Mouse (Mus musculus): ENCODE measurements around the gene Rbfox3. TPM values are rescaled to one million over a fixed set of nuclear protein-coding genes. Genes with fewer than 3 reads are reported as not detected.
A peak's percentile ranks its signal among the peaks of the same experiment; 100 is the strongest.

Gene Rbfox3
- polyA plus RNA-seq, 1 experiment from 2014 or later: 0.26 TPM

DNA sequence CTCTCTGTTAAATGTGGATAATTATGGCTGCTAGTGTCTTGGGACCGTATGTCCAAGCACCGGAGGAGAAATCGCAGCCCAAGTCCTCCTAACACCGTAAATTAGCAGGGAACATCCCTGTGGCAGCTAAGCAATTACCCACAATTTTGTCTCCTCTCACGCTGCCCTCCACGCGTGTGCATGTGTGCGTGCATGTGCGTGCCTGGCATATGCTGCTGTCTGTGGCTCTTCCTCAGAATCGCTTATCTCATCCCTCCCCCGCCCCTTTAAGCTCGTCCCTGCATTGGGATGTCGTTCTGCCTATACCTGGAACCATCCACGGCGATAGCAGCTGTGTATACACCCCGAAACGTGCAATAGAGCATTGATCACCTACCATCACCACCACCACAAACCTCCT is 156.4 kb downstream of the Rbfox3 start:
- no peaks in the 10 kb centered on the region for H3K4me1 ChIP-seq (replicated peaks)
- no peak overlapping the region for H3K4me3 ChIP-seq
- no peaks in the 10 kb centered on the region for H3K36me3 ChIP-seq
- no peaks in the 10 kb centered on the region for H3K9me3 ChIP-seq (replicated peaks)
- no peak overlapping the region for H3K4me2 ChIP-seq
- ATAC-seq (ENCODE audit: insufficient number of reproducible peaks, low FRiP score): no peak
- no peak overlapping the region for H3K9ac ChIP-seq
- no peak overlapping the region for H3K27ac ChIP-seq (ENCODE audit: poor library complexity, severe bottlenecking)
- WGBS: 81% methylated on average over 17 of the region's 17 CpGs
- peaks cover 5% of the 10 kb centered on the region; the same call in 1 of the 2 replicates for H3K27me3 ChIP-seq (replicated peaks)

- no peak overlapping the region for H3K4me2 ChIP-seq
- peaks cover 5% of the 10 kb centered on the region; the same call in 1 of the 2 replicates for H3K27me3 ChIP-seq (replicated peaks)
- no peak overlapping the region for H3K4me3 ChIP-seq
- H3K27ac ChIP-seq (ENCODE audit: poor library complexity, severe bottlenecking): no peak overlapping the region
- H3K36me3 ChIP-seq: no peaks in the 10 kb centered on the region
- no peaks in the 10 kb centered on the region for H3K4me1 ChIP-seq (replicated peaks)
- H3K9ac ChIP-seq: no peak overlapping the region
- no peaks in the 10 kb centered on the region for H3K9me3 ChIP-seq (replicated peaks)
- ATAC-seq (ENCODE audit: insufficient number of reproducible peaks, low FRiP score): no peak
- WGBS: 56% methylated on average over 4 of the region's 4 CpGs
These were observed 156.9 kb downstream of the Rbfox3 start for GRCm38 (mm10) chr11:118754535-118754934.

GRCm38 (mm10) chr11:118751879-118752616 is 159.3 kb downstream of the Rbfox3 start:
- no peak for ATAC-seq (ENCODE audit: insufficient number of reproducible peaks, low FRiP score)
- peaks cover 6% of the 10 kb centered on the region for H3K4me1 ChIP-seq (replicated peaks)
- peaks cover 11% of the 10 kb centered on the region for H3K27me3 ChIP-seq (replicated peaks)
- H3K4me2 ChIP-seq: no peak overlapping the region
- 56% methylated on average over 7 of the region's 7 CpGs for WGBS
- H3K9ac ChIP-seq: no peak overlapping the region
- H3K9me3 ChIP-seq (replicated peaks): no peaks in the 10 kb centered on the region
- no peak overlapping the region for H3K4me3 ChIP-seq
- no peaks in the 10 kb centered on the region for H3K36me3 ChIP-seq
- no peak overlapping the region for H3K27ac ChIP-seq (ENCODE audit: poor library complexity, severe bottlenecking)

- ATAC-seq (ENCODE audit: insufficient number of reproducible peaks, low FRiP score): no peak
- Histone ChIP-seq H3K27ac (ENCODE audit: poor library complexity, severe bottlenecking) (no peak overlapping the region), H3K9ac (no peak overlapping the region), H3K9me3 (replicated peaks) (no peaks in the 10 kb centered on the region), H3K36me3 (no peaks in the 10 kb centered on the region), H3K4me2 (no peak overlapping the region), H3K4me1 (replicated peaks) (peaks cover 6% of the 10 kb centered on the region), H3K4me3 (no peak overlapping the region), H3K27me3 (replicated peaks) (peaks cover 23% of the 10 kb centered on the region)
- 77% methylated on average over 11 of the region's 11 CpGs for WGBS
These were observed 160.6 kb downstream of the Rbfox3 start for GRCm38 (mm10) chr11:118750745-118751330.

DNA sequence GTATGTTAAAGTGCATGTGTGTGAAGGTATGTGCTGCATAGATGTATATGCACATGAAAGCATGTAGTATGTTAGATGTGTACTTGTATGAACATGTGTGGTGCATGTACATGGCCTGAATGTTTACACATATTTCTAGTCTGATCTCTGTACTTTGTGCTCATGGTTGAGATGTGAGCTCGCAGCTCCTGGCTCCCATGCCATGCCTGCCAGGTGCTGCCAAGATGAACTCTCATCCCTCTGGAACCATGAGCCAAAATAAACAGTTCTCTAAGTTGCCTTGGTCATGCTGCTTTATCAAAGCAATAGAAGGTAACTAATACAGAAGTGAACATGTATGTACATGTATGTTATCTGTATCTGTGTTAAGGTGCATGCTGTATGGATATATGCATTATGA is 161.9 kb downstream of the Rbfox3 start:
- H3K4me1 ChIP-seq (replicated peaks): peaks cover 6% of the 10 kb centered on the region
- WGBS: 87% methylated on average over 1 of the region's 1 CpGs
- no peaks in the 10 kb centered on the region for H3K36me3 ChIP-seq
- H3K27ac ChIP-seq (ENCODE audit: poor library complexity, severe bottlenecking): no peak overlapping the region
- H3K9ac ChIP-seq: no peak overlapping the region
- H3K27me3 ChIP-seq (replicated peaks): peaks cover 36% of the 10 kb centered on the region
- H3K4me3 ChIP-seq: no peak overlapping the region
- H3K9me3 ChIP-seq (replicated peaks): no peaks in the 10 kb centered on the region
- ATAC-seq (ENCODE audit: insufficient number of reproducible peaks, low FRiP score): no peak
- no peak overlapping the region for H3K4me2 ChIP-seq

GRCm38 (mm10) chr11:118748622-118749021 is 162.8 kb downstream of the Rbfox3 start:
- peaks cover 13% of the 10 kb centered on the region for H3K4me1 ChIP-seq (replicated peaks)
- no peak for ATAC-seq (ENCODE audit: insufficient number of reproducible peaks, low FRiP score)
- no peak overlapping the region for H3K27ac ChIP-seq (ENCODE audit: poor library complexity, severe bottlenecking)
- WGBS: 47% methylated on average over 10 of the region's 10 CpGs
- H3K4me3 ChIP-seq: no peak overlapping the region
- H3K9ac ChIP-seq: no peak overlapping the region
- peaks cover 45% of the 10 kb centered on the region for H3K27me3 ChIP-seq (replicated peaks)
- H3K36me3 ChIP-seq: no peaks in the 10 kb centered on the region
- H3K9me3 ChIP-seq (replicated peaks): no peaks in the 10 kb centered on the region
- H3K4me2 ChIP-seq: no peak overlapping the region

DNA sequence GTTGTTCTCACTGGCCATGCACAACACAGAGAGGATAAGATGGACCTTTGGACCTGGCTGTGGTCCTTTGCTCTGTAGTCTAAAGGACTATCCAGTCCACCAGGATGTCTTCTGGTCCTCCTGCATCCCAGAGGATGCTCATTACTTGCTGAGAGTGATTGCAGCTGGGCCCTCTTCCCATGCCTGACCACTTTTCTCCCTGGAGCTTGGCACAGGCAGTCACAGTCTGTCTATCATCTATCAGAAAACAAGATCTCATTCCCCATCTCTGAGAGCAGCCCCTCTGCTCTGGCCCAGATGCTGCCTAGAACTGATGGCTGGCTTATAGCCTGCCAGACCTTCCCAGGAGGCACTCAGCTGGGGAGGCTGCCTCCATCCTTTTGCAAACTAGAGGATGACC is 166.1 kb downstream of the Rbfox3 start:
- ATAC-seq (ENCODE audit: insufficient number of reproducible peaks, low FRiP score): no peak
- Histone ChIP-seq H3K27ac (ENCODE audit: poor library complexity, severe bottlenecking) (no peak overlapping the region), H3K9ac (no peak overlapping the region), H3K4me1 (replicated peaks) (peaks cover 13% of the 10 kb centered on the region), H3K36me3 (no peaks in the 10 kb centered on the region), H3K4me2 (peak overlapping the region; percentile 66; the same call in 1 of the 2 replicates), H3K27me3 (replicated peaks) (peaks cover 60% of the 10 kb centered on the region), H3K4me3 (no peak overlapping the region), H3K9me3 (replicated peaks) (no peaks in the 10 kb centered on the region)

GRCm38 (mm10) chr11:118744782-118745181 is 166.6 kb downstream of the Rbfox3 start:
- H3K4me3 ChIP-seq: peak overlapping the region; percentile 35

GRCm38 (mm10) chr11:118742762-118743161 is 168.6 kb downstream of the Rbfox3 start:
- H3K36me3 ChIP-seq: no peaks in the 10 kb centered on the region
- no peak overlapping the region for H3K27ac ChIP-seq (ENCODE audit: poor library complexity, severe bottlenecking)
- peaks cover 68% of the 10 kb centered on the region for H3K27me3 ChIP-seq (replicated peaks)
- peaks cover 6% of the 10 kb centered on the region for H3K4me1 ChIP-seq (replicated peaks)
- no peak overlapping the region for H3K9ac ChIP-seq
- no peak overlapping the region for H3K4me3 ChIP-seq
- H3K4me2 ChIP-seq: no peak overlapping the region
- no peak for ATAC-seq (ENCODE audit: insufficient number of reproducible peaks, low FRiP score)
- 11% methylated on average over 3 of the region's 3 CpGs for WGBS
- no peaks in the 10 kb centered on the region for H3K9me3 ChIP-seq (replicated peaks)

More at GRCm38 (mm10) chr11:118744782-118745181, 166.6 kb downstream of the Rbfox3 start:
- Histone ChIP-seq H3K9me3 (replicated peaks) (no peaks in the 10 kb centered on the region), H3K9ac (no peak overlapping the region), H3K4me1 (replicated peaks) (peaks cover 13% of the 10 kb centered on the region), H3K27me3 (replicated peaks) (peaks cover 63% of the 10 kb centered on the region), H3K27ac (ENCODE audit: poor library complexity, severe bottlenecking) (no peak overlapping the region), H3K36me3 (no peaks in the 10 kb centered on the region), H3K4me2 (peak overlapping the region; percentile 66)
- ATAC-seq (ENCODE audit: insufficient number of reproducible peaks, low FRiP score): 0 out of 2 replicates have a peak, but pooled peaks have one; percentile 59
- WGBS: 2% methylated on average over 15 of the region's 15 CpGs

GRCm38 (mm10) chr11:118741262-118741661 is 170.1 kb downstream of the Rbfox3 start:
- no peak overlapping the region for H3K4me2 ChIP-seq
- H3K4me1 ChIP-seq (replicated peaks): peaks cover 11% of the 10 kb centered on the region
- H3K9ac ChIP-seq: no peak overlapping the region
- no peaks in the 10 kb centered on the region for H3K36me3 ChIP-seq
- H3K4me3 ChIP-seq: no peak overlapping the region
- WGBS: 34% methylated on average over 6 of the region's 6 CpGs
- no peak for ATAC-seq (ENCODE audit: insufficient number of reproducible peaks, low FRiP score)
- no peak overlapping the region for H3K27ac ChIP-seq (ENCODE audit: poor library complexity, severe bottlenecking)
- no peaks in the 10 kb centered on the region for H3K9me3 ChIP-seq (replicated peaks)
- peaks cover 68% of the 10 kb centered on the region for H3K27me3 ChIP-seq (replicated peaks)

DNA sequence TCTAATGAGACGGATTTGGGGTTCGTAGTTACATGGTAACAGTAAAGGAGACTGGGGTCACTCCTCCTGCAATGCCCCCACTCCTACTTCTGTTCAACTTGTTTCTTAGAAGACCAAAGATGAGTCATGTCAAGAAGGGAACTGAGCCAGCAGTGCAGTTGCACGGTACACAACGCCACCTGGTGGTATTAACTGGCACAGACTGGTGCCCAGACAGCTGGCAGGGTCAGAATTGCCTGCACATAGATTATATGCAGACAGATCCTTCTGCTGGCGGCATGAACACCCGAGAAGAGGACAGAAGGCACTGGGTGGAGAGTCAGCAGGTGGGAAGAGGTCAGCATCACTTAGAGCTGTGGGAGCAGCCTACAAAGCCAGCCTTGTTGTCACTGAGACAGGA is 171.4 kb downstream of the Rbfox3 start:
- H3K4me1 ChIP-seq (replicated peaks): peaks cover 13% of the 10 kb centered on the region
- WGBS: 16% methylated on average over 6 of the region's 6 CpGs
- H3K9ac ChIP-seq: no peak overlapping the region
- H3K4me3 ChIP-seq: no peak overlapping the region
- H3K9me3 ChIP-seq (replicated peaks): no peaks in the 10 kb centered on the region
- no peak overlapping the region for H3K4me2 ChIP-seq
- no peaks in the 10 kb centered on the region for H3K36me3 ChIP-seq
- H3K27me3 ChIP-seq (replicated peaks): peaks cover 57% of the 10 kb centered on the region
- peak; percentile 19; the same call in 1 of the 2 replicates for ATAC-seq (ENCODE audit: insufficient number of reproducible peaks, low FRiP score)
- no peak overlapping the region for H3K27ac ChIP-seq (ENCODE audit: poor library complexity, severe bottlenecking)

Measured in heart, embryonic 12.5 days (tissue).